Mouse (Mus musculus): ENCODE measurements at regions not wholly inside any gene's neighbourhood (a gene's known extent, or its start where the extent isn't known, plus 50 kb on each side); places are given as distances from the start of the nearest gene placed in this dataset.

GRCm38 (mm10) chr10:108088209-108088608 is 73.8 kb upstream of the Ppp1r12a start:
- Histone ChIP-seq H3K27me3 (ENCODE audit: control insufficient read depth, insufficient read depth, low read length) (no peaks in the 10 kb centered on the region), H3K27ac (ENCODE audit: control insufficient read depth, insufficient read depth, low read depth, low read length) (no peak overlapping the region), H3K4me3 (ENCODE audit: control insufficient read depth, low read depth, low read length) (no peak overlapping the region), H3K36me3 (ENCODE audit: control insufficient read depth, insufficient read depth, low read length) (no peaks in the 10 kb centered on the region), H3K4me1 (ENCODE audit: control insufficient read depth, insufficient read depth, low read length) (peaks cover 7% of the 10 kb centered on the region; the same call in 1 of the 2 replicates)
- TF ChIP-seq CTCF (IDR thresholded peaks at IDR 0.05; ENCODE audit: control insufficient read depth, insufficient read depth, insufficient replicate concordance, low read depth, low read length) (no peak), POLR2A (IDR thresholded peaks at IDR 0.05; ENCODE audit: control insufficient read depth, low read depth, low read length) (no peak)

GRCm38 (mm10) chr10:108083220-108083619 is 78.8 kb upstream of the Ppp1r12a start:
- no peaks in the 10 kb centered on the region for H3K27me3 ChIP-seq (ENCODE audit: control insufficient read depth, insufficient read depth, low read length)
- no peak overlapping the region for H3K27ac ChIP-seq (ENCODE audit: control insufficient read depth, insufficient read depth, low read depth, low read length)
- TF ChIP-seq CTCF (IDR thresholded peaks at IDR 0.05; ENCODE audit: control insufficient read depth, insufficient read depth, insufficient replicate concordance, low read depth, low read length) (no peak), POLR2A (IDR thresholded peaks at IDR 0.05; ENCODE audit: control insufficient read depth, low read depth, low read length) (no peak)
- H3K36me3 ChIP-seq (ENCODE audit: control insufficient read depth, insufficient read depth, low read length) = no peaks in the 10 kb centered on the region
- no peak overlapping the region for H3K4me3 ChIP-seq (ENCODE audit: control insufficient read depth, low read depth, low read length)
- no peaks in the 10 kb centered on the region for H3K4me1 ChIP-seq (ENCODE audit: control insufficient read depth, insufficient read depth, low read length)

- no peaks in the 10 kb centered on the region for H3K27me3 ChIP-seq (ENCODE audit: control insufficient read depth, insufficient read depth, low read length)
Measured at GRCm38 (mm10) chr10:108075144-108075543, 86.8 kb upstream of the Ppp1r12a start.

DNA sequence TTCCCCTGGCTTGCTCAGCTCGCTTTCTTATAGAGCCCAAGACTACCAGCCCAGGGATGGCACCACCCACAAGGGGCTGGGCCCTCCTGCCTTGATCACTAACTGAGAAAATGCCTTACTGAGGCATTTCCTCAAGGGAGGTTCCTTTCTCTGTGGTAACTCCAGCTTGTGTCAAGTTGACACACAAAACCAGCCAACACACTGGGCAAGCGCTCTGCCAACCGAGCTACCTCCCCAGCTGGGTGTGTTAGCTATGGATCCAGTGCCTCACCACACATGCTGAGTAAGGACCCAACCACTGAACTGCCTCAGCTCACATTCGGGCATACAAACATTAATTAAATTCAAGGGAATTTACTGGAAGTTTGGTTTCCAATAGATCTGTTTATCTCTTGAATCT is 88.2 kb upstream of the Ppp1r12a start:
- Histone ChIP-seq H3K27ac (ENCODE audit: control insufficient read depth, insufficient read depth, low read depth, low read length) (no peak overlapping the region), H3K27me3 (ENCODE audit: control insufficient read depth, insufficient read depth, low read length) (no peaks in the 10 kb centered on the region), H3K4me1 (ENCODE audit: control insufficient read depth, insufficient read depth, low read length) (no peaks in the 10 kb centered on the region), H3K4me3 (ENCODE audit: control insufficient read depth, low read depth, low read length) (no peak overlapping the region), H3K36me3 (ENCODE audit: control insufficient read depth, insufficient read depth, low read length) (no peaks in the 10 kb centered on the region)
- TF ChIP-seq POLR2A (IDR thresholded peaks at IDR 0.05; ENCODE audit: control insufficient read depth, low read depth, low read length) = no peak
- TF ChIP-seq CTCF (IDR thresholded peaks at IDR 0.05; ENCODE audit: control insufficient read depth, insufficient read depth, insufficient replicate concordance, low read depth, low read length) = no peak

More at GRCm38 (mm10) chr10:108075144-108075543, 86.8 kb upstream of the Ppp1r12a start:
- Histone ChIP-seq H3K4me1 (ENCODE audit: control insufficient read depth, insufficient read depth, low read length) (no peaks in the 10 kb centered on the region), H3K27ac (ENCODE audit: control insufficient read depth, insufficient read depth, low read depth, low read length) (no peak overlapping the region), H3K36me3 (ENCODE audit: control insufficient read depth, insufficient read depth, low read length) (no peaks in the 10 kb centered on the region), H3K4me3 (ENCODE audit: control insufficient read depth, low read depth, low read length) (no peak overlapping the region)
- no peak for TF ChIP-seq CTCF (IDR thresholded peaks at IDR 0.05; ENCODE audit: control insufficient read depth, insufficient read depth, insufficient replicate concordance, low read depth, low read length)
- no peak for TF ChIP-seq POLR2A (IDR thresholded peaks at IDR 0.05; ENCODE audit: control insufficient read depth, low read depth, low read length)

- no peak for TF ChIP-seq POLR2A (IDR thresholded peaks at IDR 0.05; ENCODE audit: control insufficient read depth, low read depth, low read length)
- no peak for TF ChIP-seq CTCF (IDR thresholded peaks at IDR 0.05; ENCODE audit: control insufficient read depth, insufficient read depth, insufficient replicate concordance, low read depth, low read length)
- no peak overlapping the region for H3K4me3 ChIP-seq (ENCODE audit: control insufficient read depth, low read depth, low read length)
- H3K36me3 ChIP-seq (ENCODE audit: control insufficient read depth, insufficient read depth, low read length) = no peaks in the 10 kb centered on the region
- no peaks in the 10 kb centered on the region for H3K27me3 ChIP-seq (ENCODE audit: control insufficient read depth, insufficient read depth, low read length)
- no peak overlapping the region for H3K27ac ChIP-seq (ENCODE audit: control insufficient read depth, insufficient read depth, low read depth, low read length)
- H3K4me1 ChIP-seq (ENCODE audit: control insufficient read depth, insufficient read depth, low read length) = no peaks in the 10 kb centered on the region
Measured at GRCm38 (mm10) chr10:108072211-108072610, 89.8 kb upstream of the Ppp1r12a start.

DNA sequence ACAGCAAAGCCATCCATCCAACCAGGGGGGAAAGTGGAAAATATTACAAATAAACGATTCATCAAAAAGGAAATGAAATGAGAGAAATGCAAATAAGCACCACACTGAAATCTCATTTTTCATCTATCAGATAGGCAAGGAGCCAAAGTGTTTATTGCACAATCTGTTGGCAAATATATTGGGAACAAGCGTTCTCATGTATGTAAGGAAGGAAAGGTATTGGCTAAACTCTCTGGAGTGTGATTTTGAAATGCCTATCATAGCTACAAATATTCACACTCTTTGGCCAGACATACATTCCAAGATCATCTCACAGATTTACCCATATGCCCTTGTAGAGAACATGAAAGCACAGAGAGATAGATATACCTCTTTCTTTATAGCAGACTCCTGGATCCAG is 90.6 kb upstream of the Ppp1r12a start:
- Histone ChIP-seq H3K4me3 (ENCODE audit: control insufficient read depth, low read depth, low read length) (no peak overlapping the region), H3K27ac (ENCODE audit: control insufficient read depth, insufficient read depth, low read depth, low read length) (no peak overlapping the region), H3K4me1 (ENCODE audit: control insufficient read depth, insufficient read depth, low read length) (no peaks in the 10 kb centered on the region), H3K27me3 (ENCODE audit: control insufficient read depth, insufficient read depth, low read length) (no peaks in the 10 kb centered on the region), H3K36me3 (ENCODE audit: control insufficient read depth, insufficient read depth, low read length) (no peaks in the 10 kb centered on the region)
- no peak for TF ChIP-seq CTCF (IDR thresholded peaks at IDR 0.05; ENCODE audit: control insufficient read depth, insufficient read depth, insufficient replicate concordance, low read depth, low read length)
- TF ChIP-seq POLR2A (IDR thresholded peaks at IDR 0.05; ENCODE audit: control insufficient read depth, low read depth, low read length) = no peak

- Histone ChIP-seq H3K4me3 (ENCODE audit: control insufficient read depth, low read depth, low read length) (no peak overlapping the region), H3K4me1 (ENCODE audit: control insufficient read depth, insufficient read depth, low read length) (no peaks in the 10 kb centered on the region), H3K27ac (ENCODE audit: control insufficient read depth, insufficient read depth, low read depth, low read length) (no peak overlapping the region), H3K36me3 (ENCODE audit: control insufficient read depth, insufficient read depth, low read length) (no peaks in the 10 kb centered on the region), H3K27me3 (ENCODE audit: control insufficient read depth, insufficient read depth, low read length) (no peaks in the 10 kb centered on the region)
- TF ChIP-seq POLR2A (IDR thresholded peaks at IDR 0.05; ENCODE audit: control insufficient read depth, low read depth, low read length) (no peak), CTCF (IDR thresholded peaks at IDR 0.05; ENCODE audit: control insufficient read depth, insufficient read depth, insufficient replicate concordance, low read depth, low read length) (no peak)
Measured at GRCm38 (mm10) chr10:108067723-108068122, 94.3 kb upstream of the Ppp1r12a start.

DNA sequence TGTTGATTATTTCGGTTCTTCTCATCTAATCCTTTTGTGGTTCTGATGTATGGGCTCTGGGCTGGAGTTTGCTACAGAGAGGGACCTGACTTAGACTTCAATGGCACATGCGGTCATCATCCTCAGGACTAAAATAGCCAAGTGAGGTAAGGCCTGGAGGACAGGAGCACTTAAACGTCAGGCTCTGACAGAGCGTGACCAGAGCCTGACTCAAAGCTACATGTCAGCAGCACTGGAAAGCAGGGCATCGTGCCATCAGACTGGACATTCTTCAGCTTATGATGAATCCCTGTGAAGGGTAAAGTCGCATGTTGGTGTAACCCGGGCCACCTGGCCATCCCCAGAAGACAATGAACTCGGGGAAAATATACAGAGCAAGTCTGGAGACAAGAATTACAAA is 95.8 kb upstream of the Ppp1r12a start:
- no peaks in the 10 kb centered on the region for H3K36me3 ChIP-seq (ENCODE audit: control insufficient read depth, insufficient read depth, low read length)
- H3K27ac ChIP-seq (ENCODE audit: control insufficient read depth, insufficient read depth, low read depth, low read length) = no peak overlapping the region
- no peak for TF ChIP-seq POLR2A (IDR thresholded peaks at IDR 0.05; ENCODE audit: control insufficient read depth, low read depth, low read length)
- no peak for TF ChIP-seq CTCF (IDR thresholded peaks at IDR 0.05; ENCODE audit: control insufficient read depth, insufficient read depth, insufficient replicate concordance, low read depth, low read length)
- no peak overlapping the region for H3K4me3 ChIP-seq (ENCODE audit: control insufficient read depth, low read depth, low read length)
- H3K4me1 ChIP-seq (ENCODE audit: control insufficient read depth, insufficient read depth, low read length) = no peaks in the 10 kb centered on the region
- no peaks in the 10 kb centered on the region for H3K27me3 ChIP-seq (ENCODE audit: control insufficient read depth, insufficient read depth, low read length)
